Mouse (Mus musculus) midbrain, embryonic 15.5 days (tissue): ENCODE measurements around the gene Sass6. TPM values are rescaled to one million over a fixed set of nuclear protein-coding genes. Genes with fewer than 3 reads are reported as not detected.

ENCODE experiments used
- ATAC-seq: fragments of 200-750 bp; cut with Nextera tagmentation; replicated peaks from 2 replicates; pipeline ENCODE4 v1.8.0; 2017; ENCODE audit warnings: moderate TSS enrichment
- H3K27ac ChIP-seq: fragments of 300-500 bp; sonication (generic); 2 replicates; pipeline ENCODE4 v1.5.1; 2015; ENCODE audit warnings: mild to moderate bottlenecking, inconsistent platforms
- H3K27me3 ChIP-seq: fragments of 300-500 bp; sonication (generic); replicated peaks from 2 replicates; pipeline ENCODE4 v1.6.1; 2015; ENCODE audit warnings: inconsistent platforms
- H3K36me3 ChIP-seq: fragments of 300-500 bp; sonication (generic); replicated peaks from 2 replicates; pipeline ENCODE4 v1.6.1; 2015; ENCODE audit warnings: inconsistent platforms
- H3K4me1 ChIP-seq: fragments of 300-500 bp; sonication (generic); 2 replicates; pipeline ENCODE4 v1.6.1; 2015; ENCODE audit warnings: inconsistent platforms
- H3K4me2 ChIP-seq: fragments of 300-500 bp; sonication (generic); 2 replicates; pipeline ENCODE4 v1.6.1; 2015; ENCODE audit warnings: inconsistent platforms, mild to moderate bottlenecking, moderate library complexity
- H3K4me3 ChIP-seq: fragments of 300-500 bp; sonication (generic); 2 replicates; pipeline ENCODE4 v1.5.1; 2015; ENCODE audit warnings: mild to moderate bottlenecking, inconsistent platforms
- H3K9ac ChIP-seq: fragments of 300-500 bp; sonication (generic); 2 replicates; pipeline ENCODE4 v1.6.1; 2015; ENCODE audit warnings: mild to moderate bottlenecking, inconsistent platforms
- H3K9me3 ChIP-seq: fragments of 300-500 bp; sonication (generic); 2 replicates; pipeline ENCODE4 v1.6.1; 2016; ENCODE audit warnings: inconsistent platforms
- WGBS: fragments of 180-500 bp; shearing (Covaris S2); methylation state at CpG from one replicate; pipeline ENCODE4 v1.1.7; 2015; ENCODE audit warnings: mixed read lengths; 5-methylcytosine and 5-hydroxymethylcytosine counted together
- polyA plus RNA-seq: library from polyadenylated mRNA; unstranded; fragments of >200 nt; fragmentation: Nextera tagmentation; extraction: Ambion mirVana; gene quantifications from 2 replicates; pipeline ENCODE4 v1.2.1, GENCODE M21; 2015

Sass6 gene
- polyA plus RNA-seq, 1 experiment from 2014 or later = 12.5 TPM

DNA sequence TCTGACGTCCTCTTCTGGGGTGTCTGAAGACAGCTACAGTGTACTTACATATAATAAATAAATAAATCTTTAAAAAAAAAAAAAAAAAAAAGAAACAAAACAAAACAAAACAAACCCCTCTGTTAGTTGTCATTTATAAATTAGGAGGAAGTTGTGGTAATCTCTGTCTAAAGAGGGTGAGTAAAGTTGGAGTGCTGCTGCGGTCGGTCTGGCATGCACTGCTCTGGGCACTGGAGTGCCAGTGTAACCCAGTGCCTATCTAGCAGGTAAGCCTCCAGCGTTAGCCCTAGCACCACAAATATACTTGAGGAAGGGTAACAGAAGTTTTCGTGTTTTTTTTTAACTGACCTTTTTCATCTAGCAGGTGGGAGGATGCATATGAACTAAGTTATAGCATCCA, 6.2 kb downstream of the Sass6 start:
- Histone ChIP-seq H3K36me3 (no peaks in the 10 kb centered on the region), H3K9ac (no peak overlapping the region), H3K27ac (no peak overlapping the region), H3K4me2 (no peak overlapping the region), H3K9me3 (no peaks in the 10 kb centered on the region), H3K4me3 (no peak overlapping the region), H3K27me3 (no peaks in the 10 kb centered on the region), H3K4me1 (peaks cover under 1% of the 10 kb centered on the region)
- no peak for ATAC-seq
- 90% methylated on average over 5 of the region's 5 CpGs for WGBS

DNA sequence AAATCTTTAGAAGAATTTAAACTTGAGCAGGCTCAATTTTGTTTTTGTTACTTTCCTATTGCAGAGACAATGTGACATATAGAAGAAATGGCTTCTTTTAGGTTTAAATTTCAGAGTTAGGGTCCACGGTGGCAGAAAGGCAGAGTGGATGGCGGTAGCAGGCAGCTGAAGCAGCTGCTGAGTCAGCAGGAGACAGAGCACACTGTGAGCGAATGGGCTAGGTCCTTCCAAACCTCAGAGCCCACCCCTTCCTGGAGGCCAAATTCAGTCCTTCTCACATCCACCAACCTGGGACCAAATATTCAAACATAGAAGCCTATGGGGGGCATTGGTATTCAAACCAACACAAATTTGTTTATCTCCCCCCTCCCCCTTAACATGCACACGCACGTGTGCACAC, 7.0 kb downstream of the Sass6 start:
- H3K27ac ChIP-seq = no peak overlapping the region
- no peak for ATAC-seq

DNA sequence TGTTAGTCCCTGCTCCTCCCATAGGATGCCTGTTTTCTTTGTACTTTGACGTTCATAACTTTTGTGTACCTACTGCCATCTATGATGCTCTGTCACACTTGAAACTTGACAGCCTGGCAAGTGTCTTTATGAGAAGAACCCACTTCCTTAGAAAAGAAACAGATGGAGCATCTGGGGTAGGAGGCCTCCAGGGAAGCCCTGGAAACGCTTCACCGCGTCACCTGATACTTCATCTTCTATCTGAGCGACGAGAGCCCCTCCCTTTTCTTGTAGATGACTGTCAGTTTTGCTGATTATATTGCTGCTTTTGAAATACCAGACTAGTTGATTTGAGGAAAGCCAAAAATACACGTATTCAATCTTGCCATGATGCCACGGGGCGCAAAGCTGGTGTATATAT, 9.8 kb downstream of the Sass6 start:
- ATAC-seq = no peak
- H3K4me3 ChIP-seq = no peak overlapping the region
- 0 out of 2 replicates have a peak, but pooled peaks cover 6% of the 10 kb centered on the region for H3K36me3 ChIP-seq
- H3K27me3 ChIP-seq = no peaks in the 10 kb centered on the region
- no peaks in the 10 kb centered on the region for H3K4me1 ChIP-seq
- no peak overlapping the region for H3K27ac ChIP-seq
- no peak overlapping the region for H3K4me2 ChIP-seq
- no peaks in the 10 kb centered on the region for H3K9me3 ChIP-seq
- 74% methylated on average over 9 of the region's 9 CpGs for whole genome bisulfite sequencing
- H3K9ac ChIP-seq = no peak overlapping the region

More for the DNA sequence above, 7.0 kb downstream of the Sass6 start:
- Histone ChIP-seq H3K36me3 (no peaks in the 10 kb centered on the region), H3K4me2 (no peak overlapping the region), H3K4me3 (no peak overlapping the region), H3K4me1 (no peaks in the 10 kb centered on the region), H3K9ac (no peak overlapping the region), H3K27me3 (no peaks in the 10 kb centered on the region), H3K9me3 (no peaks in the 10 kb centered on the region)
- WGBS = 90% methylated on average over 5 of the region's 5 CpGs

DNA sequence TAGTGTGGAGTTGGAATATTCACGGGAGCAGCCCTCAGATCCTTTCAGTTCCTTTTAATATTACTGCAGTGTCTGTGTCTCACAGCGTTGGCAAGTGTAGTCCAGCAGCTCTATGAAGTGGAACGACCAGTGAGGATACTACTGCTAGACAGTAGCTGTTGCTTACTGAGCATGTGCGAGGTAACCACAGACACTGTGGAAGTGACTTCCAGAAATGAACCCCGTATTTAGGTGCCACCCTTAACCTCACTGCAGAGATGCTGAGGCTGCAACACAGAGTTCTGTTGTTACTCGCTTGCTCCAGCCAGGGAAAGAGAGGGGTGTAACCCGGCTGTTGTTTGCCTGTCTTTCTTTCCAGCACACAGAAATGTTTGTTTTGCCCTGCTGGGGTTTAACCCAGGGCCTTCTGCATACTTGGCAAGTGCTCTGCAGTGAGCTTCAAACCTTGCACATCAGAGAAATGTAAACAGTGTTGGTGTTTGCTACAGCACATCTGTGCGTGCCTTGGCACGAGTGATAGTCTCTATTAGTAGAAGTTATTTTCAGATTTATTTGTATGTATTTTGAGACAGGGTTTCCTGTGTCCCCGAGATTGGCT, 19.6 kb downstream of the Sass6 start, which contains the start of gene Trmt13:
Trmt13 (minus strand) TSS at position 293 of the 598 bp plus-strand sequence.
- H3K4me2 ChIP-seq = no peak within 1 kb of the TSS
- no peaks in the 10 kb centered on the region for H3K27me3 ChIP-seq
- H3K4me1 ChIP-seq = no peaks in the 10 kb centered on the region
- no peaks in the 10 kb centered on the region for H3K9me3 ChIP-seq
- no peak within 1 kb of the TSS for H3K4me3 ChIP-seq
- H3K9ac ChIP-seq = no peak within 1 kb of the TSS
- H3K27ac ChIP-seq = no peak within 1 kb of the TSS
- no peak for ATAC-seq
- WGBS = 83% methylated on average over 10 of the region's 10 CpGs
- peaks cover 9% of the 10 kb centered on the region; the same call in 1 of the 2 replicates for H3K36me3 ChIP-seq

DNA sequence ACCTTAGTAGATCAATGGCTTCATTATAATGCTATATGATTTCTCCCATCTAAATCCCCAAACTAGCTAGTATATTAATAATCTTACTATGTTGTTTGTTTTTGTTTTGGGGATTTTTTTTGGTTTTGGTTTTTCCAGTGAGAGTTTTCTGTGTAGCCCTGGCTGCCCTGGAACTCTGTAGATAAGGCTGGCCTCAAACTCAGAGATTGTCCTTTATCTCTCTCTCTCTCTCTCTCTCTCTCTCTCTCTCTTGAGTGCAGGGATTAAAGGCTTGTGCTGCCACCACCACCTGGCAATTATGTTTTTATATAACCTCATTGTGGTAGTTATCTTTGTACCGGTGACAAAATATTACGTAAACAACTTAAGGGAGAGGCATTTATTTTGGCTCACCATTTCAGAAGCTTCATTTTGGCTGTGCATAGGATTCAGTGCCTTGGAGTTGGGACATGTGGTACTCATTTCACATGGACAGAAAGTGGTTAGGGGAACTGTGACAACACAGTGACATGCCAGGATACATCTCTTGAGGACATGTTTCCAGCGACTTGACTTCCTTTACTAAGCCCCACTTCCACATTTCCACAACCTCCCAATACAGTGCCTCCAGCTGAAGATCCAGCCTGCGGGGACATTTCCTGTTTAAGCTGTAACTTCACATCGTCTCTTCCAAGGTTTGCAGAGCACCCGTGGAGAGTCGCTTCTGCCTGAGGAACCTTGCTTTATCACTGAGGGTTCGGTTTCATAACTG, 20.7 kb downstream of the Sass6 start:
- Histone ChIP-seq H3K27ac (no peak overlapping the region), H3K27me3 (no peaks in the 10 kb centered on the region), H3K4me1 (no peaks in the 10 kb centered on the region), H3K4me3 (no peak overlapping the region), H3K36me3 (peaks cover 9% of the 10 kb centered on the region; the same call in 1 of the 2 replicates), H3K9me3 (no peaks in the 10 kb centered on the region), H3K9ac (no peak overlapping the region), H3K4me2 (no peak overlapping the region)
- no peak for ATAC-seq
- 91% methylated on average over 8 of the region's 8 CpGs for WGBS

DNA sequence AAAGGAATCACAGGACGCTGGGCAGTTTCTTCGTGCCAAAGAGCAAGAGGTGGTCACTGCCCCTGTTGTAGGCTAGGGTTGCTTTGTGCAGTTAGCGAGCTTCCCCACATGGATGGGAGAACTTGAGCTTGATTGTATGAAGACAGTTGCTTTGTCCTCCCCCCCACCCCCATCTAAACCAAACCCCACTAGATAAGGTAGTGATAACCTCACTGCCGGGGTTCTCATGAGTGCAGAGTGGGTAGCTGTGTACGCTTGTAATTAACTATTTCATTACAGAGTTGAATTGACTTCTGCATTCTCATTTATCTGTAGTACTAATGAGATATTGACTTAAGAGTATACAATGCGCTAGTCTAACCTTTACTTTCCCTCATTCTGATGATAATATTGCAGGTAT, 24.1 kb downstream of the Sass6 start:
- H3K4me1 ChIP-seq = no peaks in the 10 kb centered on the region
- no peak overlapping the region for H3K4me3 ChIP-seq
- WGBS = 87% methylated on average over 6 of the region's 6 CpGs
- no peak overlapping the region for H3K4me2 ChIP-seq
- H3K27me3 ChIP-seq = no peaks in the 10 kb centered on the region
- H3K36me3 ChIP-seq = peaks cover 9% of the 10 kb centered on the region; the same call in 1 of the 2 replicates
- ATAC-seq = no peak
- no peaks in the 10 kb centered on the region for H3K9me3 ChIP-seq
- H3K9ac ChIP-seq = no peak overlapping the region
- no peak overlapping the region for H3K27ac ChIP-seq

DNA sequence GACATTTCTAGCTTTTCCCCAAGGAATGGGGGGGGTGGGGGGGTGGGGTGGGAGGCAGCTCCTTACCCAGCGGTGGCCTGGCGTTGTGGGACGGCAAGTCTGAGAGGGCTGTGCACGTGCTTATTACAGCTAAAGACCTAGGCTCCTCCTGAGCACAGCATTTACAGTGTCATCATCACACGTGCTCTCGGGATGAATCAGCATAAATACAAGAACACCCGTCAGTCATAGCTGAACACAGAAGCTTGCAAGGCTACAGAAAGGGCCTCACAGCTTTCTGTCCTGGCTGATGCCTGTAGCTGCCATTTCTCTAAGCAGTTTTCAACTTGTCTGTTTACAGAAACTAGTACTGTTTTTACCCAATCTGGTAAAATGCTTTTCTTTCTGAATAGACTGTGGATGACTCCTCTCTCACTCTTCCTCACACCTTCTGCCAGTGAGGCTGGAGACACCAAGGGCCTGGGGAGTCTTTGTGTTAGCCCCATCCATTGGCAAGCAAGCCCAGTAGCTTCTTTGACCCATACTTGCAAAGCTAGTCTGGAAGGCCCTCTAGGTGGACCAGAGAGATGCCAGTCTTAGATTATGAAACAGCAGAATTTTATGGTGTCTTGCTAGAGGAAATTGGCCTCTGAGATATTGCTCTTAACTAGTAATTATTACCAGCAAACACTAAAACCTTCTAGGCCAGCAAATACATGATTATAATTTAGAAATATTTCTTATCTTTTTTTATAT, 26.0 kb downstream of the Sass6 start:
- Histone ChIP-seq H3K4me1 (no peaks in the 10 kb centered on the region), H3K4me3 (no peak overlapping the region), H3K27me3 (no peaks in the 10 kb centered on the region), H3K4me2 (no peak overlapping the region), H3K9me3 (no peaks in the 10 kb centered on the region), H3K27ac (no peak overlapping the region), H3K9ac (no peak overlapping the region), H3K36me3 (peaks cover 9% of the 10 kb centered on the region; the same call in 1 of the 2 replicates)
- 96% methylated on average over 7 of the region's 7 CpGs for WGBS
- no peak for ATAC-seq

DNA sequence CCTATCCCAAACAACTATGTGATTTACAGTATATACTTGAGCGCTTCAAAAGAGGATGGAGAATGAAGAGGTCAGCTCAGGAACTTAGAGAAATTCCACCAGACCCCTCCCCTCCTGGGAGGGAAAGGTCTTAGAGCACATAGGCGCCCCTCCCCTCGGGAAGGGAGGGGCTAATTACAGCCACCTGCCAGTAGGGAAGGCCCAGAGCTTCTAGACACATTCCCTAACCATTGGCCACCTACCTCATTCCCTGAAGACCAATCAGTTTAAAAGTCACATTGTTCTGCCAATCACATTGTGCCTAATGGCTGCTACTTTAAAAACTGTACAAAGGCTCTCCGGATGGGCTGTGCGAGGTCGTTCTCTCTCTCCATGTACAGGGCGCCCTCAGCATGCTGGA, 27.9 kb downstream of the Sass6 start:
- ATAC-seq = no peak
- 95% methylated on average over 7 of the region's 7 CpGs for WGBS
- H3K4me2 ChIP-seq = no peak overlapping the region
- no peak overlapping the region for H3K4me3 ChIP-seq
- no peaks in the 10 kb centered on the region for H3K9me3 ChIP-seq
- no peaks in the 10 kb centered on the region for H3K4me1 ChIP-seq
- H3K9ac ChIP-seq = no peak overlapping the region
- H3K27ac ChIP-seq = no peak overlapping the region
- peaks cover 9% of the 10 kb centered on the region; the same call in 1 of the 2 replicates for H3K36me3 ChIP-seq
- H3K27me3 ChIP-seq = no peaks in the 10 kb centered on the region

DNA sequence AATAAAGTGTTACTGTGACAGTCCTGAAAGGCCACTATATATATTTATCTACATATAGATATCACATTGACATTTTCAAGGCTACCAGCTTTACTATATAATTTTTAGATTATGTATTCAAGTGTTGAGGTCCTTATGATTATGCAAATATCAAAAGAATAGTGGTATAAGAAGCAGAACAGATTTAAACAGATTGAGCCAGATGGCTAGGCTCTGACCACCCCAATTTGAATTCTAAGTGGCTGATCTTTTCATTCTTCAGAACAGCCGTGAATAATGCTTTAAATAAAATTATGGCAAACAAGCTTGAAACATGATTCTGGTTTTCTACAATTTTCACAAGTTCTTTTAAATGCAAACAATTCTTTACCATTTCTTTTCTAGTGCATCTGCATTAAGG, 36.7 kb downstream of the Sass6 start:
- no peaks in the 10 kb centered on the region for H3K4me1 ChIP-seq
- no peak overlapping the region for H3K27ac ChIP-seq
- no peak overlapping the region for H3K9ac ChIP-seq
- no peak overlapping the region for H3K4me2 ChIP-seq
- no peak for ATAC-seq
- no peaks in the 10 kb centered on the region for H3K27me3 ChIP-seq
- peaks cover 26% of the 10 kb centered on the region for H3K36me3 ChIP-seq
- H3K9me3 ChIP-seq = no peaks in the 10 kb centered on the region
- WGBS = 31% methylated on average over 1 of the region's 1 CpGs
- H3K4me3 ChIP-seq = no peak overlapping the region

DNA sequence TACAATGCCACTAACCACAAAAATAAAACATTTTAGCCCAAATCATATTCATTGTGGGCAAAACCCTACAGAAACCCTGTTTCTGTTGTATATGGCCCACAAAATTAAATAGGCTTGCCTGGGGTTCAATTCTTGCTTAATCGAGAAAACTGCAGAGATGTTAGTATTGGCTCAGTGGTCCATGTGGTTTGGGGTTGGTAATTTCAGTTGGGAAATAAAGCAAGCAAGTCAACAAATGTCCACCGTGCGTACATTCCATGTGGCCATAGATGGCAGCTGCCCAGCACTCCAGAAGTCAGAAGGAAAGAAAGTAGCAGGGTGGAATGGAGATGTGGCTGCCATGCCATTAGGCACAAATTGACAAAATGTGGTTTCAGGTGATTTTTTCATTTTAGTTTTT, 38.2 kb downstream of the Sass6 start:
- H3K27me3 ChIP-seq = no peaks in the 10 kb centered on the region
- no peaks in the 10 kb centered on the region for H3K4me1 ChIP-seq
- 91% methylated on average over 3 of the region's 3 CpGs for WGBS
- H3K4me3 ChIP-seq = no peak overlapping the region
- peaks cover 31% of the 10 kb centered on the region for H3K36me3 ChIP-seq
- no peaks in the 10 kb centered on the region for H3K9me3 ChIP-seq
- no peak for ATAC-seq
- no peak overlapping the region for H3K27ac ChIP-seq
- H3K4me2 ChIP-seq = no peak overlapping the region
- no peak overlapping the region for H3K9ac ChIP-seq

DNA sequence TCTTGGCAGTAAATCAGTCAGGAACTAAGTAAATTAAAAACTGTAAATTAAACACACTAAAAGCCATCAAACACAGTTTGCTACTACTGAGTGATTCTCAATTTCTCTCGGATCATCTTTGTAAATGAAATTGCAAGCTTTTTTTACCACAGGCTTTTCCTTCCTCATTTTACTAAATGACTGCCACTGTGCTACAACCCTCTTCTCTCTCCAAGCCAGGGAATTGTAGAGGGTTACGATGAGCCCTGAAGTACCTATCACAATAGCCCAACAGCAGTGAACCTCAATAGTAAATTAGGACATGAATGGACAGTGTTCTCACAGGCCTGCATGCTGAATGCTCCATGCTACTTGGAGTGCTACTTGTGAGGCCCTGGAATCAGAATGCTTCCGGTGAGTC, 39.3 kb downstream of the Sass6 start:
- Histone ChIP-seq H3K4me2 (no peak overlapping the region), H3K27ac (no peak overlapping the region), H3K4me3 (no peak overlapping the region), H3K4me1 (no peaks in the 10 kb centered on the region), H3K36me3 (peaks cover 37% of the 10 kb centered on the region), H3K9ac (no peak overlapping the region), H3K27me3 (no peaks in the 10 kb centered on the region), H3K9me3 (no peaks in the 10 kb centered on the region)
- no peak for ATAC-seq
- 89% methylated on average over 3 of the region's 3 CpGs for WGBS

DNA sequence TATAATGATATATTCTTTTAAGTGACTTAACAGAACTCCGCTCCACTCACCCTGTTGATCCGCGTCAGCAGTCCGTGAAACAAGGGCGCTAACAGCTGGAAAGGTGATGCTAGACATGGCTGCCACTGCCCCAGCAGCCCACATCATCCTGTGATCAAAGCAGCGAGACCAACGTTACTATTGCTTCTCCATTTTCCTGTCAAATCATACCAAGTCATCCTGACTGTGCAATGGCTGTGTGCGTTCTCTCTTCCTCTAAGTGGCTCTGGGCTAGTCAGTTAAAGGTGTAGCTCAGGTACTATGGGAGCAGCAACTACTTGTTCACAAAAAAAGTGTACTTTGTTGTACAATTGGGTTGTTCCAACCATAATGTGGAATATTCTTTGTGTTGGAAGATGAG, 40.1 kb downstream of the Sass6 start:
- Histone ChIP-seq H3K27ac (no peak overlapping the region), H3K4me1 (no peaks in the 10 kb centered on the region), H3K36me3 (peaks cover 44% of the 10 kb centered on the region), H3K27me3 (no peaks in the 10 kb centered on the region), H3K4me2 (no peak overlapping the region), H3K9me3 (no peaks in the 10 kb centered on the region), H3K9ac (no peak overlapping the region), H3K4me3 (no peak overlapping the region)
- WGBS = 94% methylated on average over 8 of the region's 8 CpGs
- ATAC-seq = no peak
